ENCODE assay signal across 9 mouse cellular contexts in the genomic region with DNA sequence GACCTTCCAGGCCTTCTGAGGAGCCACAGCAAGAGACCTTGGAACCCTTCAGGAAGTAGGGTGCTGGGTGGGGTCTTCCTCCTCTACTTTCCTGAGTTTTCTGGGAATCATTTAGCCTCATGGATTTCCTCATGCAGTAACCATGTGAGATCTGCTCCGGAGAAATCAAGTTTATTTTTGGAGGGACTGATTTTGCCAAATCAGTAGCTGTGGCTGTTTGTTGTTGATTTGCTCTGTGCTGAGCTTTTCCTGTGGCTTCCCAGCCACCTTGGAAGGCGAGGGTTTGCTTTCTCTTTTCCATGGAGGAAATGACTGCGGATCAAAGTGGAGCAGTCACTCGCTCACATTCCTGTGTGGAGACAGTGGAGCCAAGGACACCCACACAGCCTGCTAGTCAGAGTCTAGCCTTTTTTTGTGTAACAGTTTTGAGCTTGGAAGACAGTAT. TPM values are rescaled to one million over a fixed set of nuclear protein-coding genes. Genes with fewer than 3 reads are reported as not detected.
A peak's percentile ranks its signal among the peaks of the same experiment; 100 is the strongest.
DNase-seq lines count a peak whose midpoint lies in the region; ATAC-seq and TF ChIP-seq lines count a peak whose summit lies in the region.
"Had no signal": no experiment of that assay in that cellular context is flagged by ENCODE, and none has a peak within 500 bp of the region (broad histone marks: within the 10 kb centered on the region; RNA-seq: fewer than 3 reads in every experiment).

No protein-coding gene starts in this region.

- no peaks in the 10 kb centered on the region for H3K27me3 ChIP-seq in lung, embryonic 14.5 days (ENCODE audit: insufficient read depth, low read length)
- no peaks in the 10 kb centered on the region for H3K27me3 ChIP-seq in kidney, adult 2 months (replicated peaks; ENCODE audit: control insufficient read depth, insufficient read depth, low read length)

- DNase-seq in adrenal gland, adult (ENCODE audit: inconsistent age in 2 of 2, low spot score in 1 of 2) = peak; percentile 62 to 81
- no peak for DNase-seq in adrenal gland, adult 18-20 months (ENCODE audit: low spot score in 2 of 2)
- peak; percentile 36 for DNase-seq in lung, embryonic 14.5 days
- no peak for DNase-seq in lung, postnatal 14 days
- DNase-seq in kidney, adult 2 months = peak; percentile 74
- DNase-seq in lung, postnatal 4 days = peak; percentile 40 to 44
- no peak for DNase-seq in urinary bladder, adult 2 months (ENCODE audit: low spot score)

- H3K9ac ChIP-seq in lung, embryonic 14.5 days = no peak overlapping the region

- H3K36me3 ChIP-seq in lung, embryonic 14.5 days (ENCODE audit: insufficient read depth) = no peaks in the 10 kb centered on the region
- H3K36me3 ChIP-seq in kidney, adult 2 months (ENCODE audit: control insufficient read depth, insufficient read depth, low read length) = no peaks in the 10 kb centered on the region
- H3K36me3 ChIP-seq: midbrain, embryonic 10.5 days had no signal

- peaks cover 29% of the 10 kb centered on the region for H3K4me1 ChIP-seq in lung, embryonic 14.5 days (ENCODE audit: insufficient read depth)
- H3K4me1 ChIP-seq in kidney, adult 2 months (ENCODE audit: control insufficient read depth, insufficient read depth, low read length) = peaks cover 48% of the 10 kb centered on the region

- peak; percentile 44; the same call in 1 of the 2 replicates for ATAC-seq in lung, embryonic 14.5 days (ENCODE audit: insufficient read depth)
- ATAC-seq in activated CD4-positive, CD25-positive, alpha-beta regulatory T cell, adult 4 months = no peak

- H3K27ac ChIP-seq in lung, embryonic 14.5 days (ENCODE audit: low read depth) = peak overlapping the region; percentile 24; the same call in 1 of the 2 replicates
- H3K27ac ChIP-seq in kidney, adult 2 months (ENCODE audit: insufficient read depth, low read depth, low read length) = peak overlapping the region; percentile 79
- H3K27ac ChIP-seq: midbrain, embryonic 10.5 days had no signal

- H3K4me2 ChIP-seq in lung, embryonic 14.5 days = no peak overlapping the region

- TF ChIP-seq CTCF in lung, embryonic 14.5 days (IDR thresholded peaks at IDR 0.05; ENCODE audit: low read depth) = no peak
- no peak for TF ChIP-seq CTCF in kidney, adult 2 months (conservative IDR thresholded peaks at IDR 0.05; ENCODE audit: insufficient read depth, insufficient read length, low read depth, low read length)

- H3K9me3 ChIP-seq in lung, embryonic 14.5 days (ENCODE audit: low read depth, low read length) = no peaks in the 10 kb centered on the region
- H3K9me3 ChIP-seq: midbrain, embryonic 10.5 days had no signal

- 44% methylated on average over 4 of the region's 4 CpGs for WGBS in lung, embryonic 14.5 days
- WGBS in kidney, adult 2 months = 35% methylated on average over 4 of the region's 4 CpGs

- no peak for TF ChIP-seq POLR2A in kidney, adult 2 months (IDR thresholded peaks at IDR 0.05; ENCODE audit: low read depth, low read length)

- no peak overlapping the region for H3K4me3 ChIP-seq in lung, embryonic 14.5 days (ENCODE audit: low read depth, low read length)
- no peak overlapping the region for H3K4me3 ChIP-seq in kidney, adult 2 months (ENCODE audit: insufficient read depth, low read depth, low read length)
- H3K4me3 ChIP-seq: midbrain, embryonic 10.5 days had no signal

RNA-seq across cellular contexts. Expression of a gene that starts 14.2 kb away (rescaled TPM):
- 10 to 100 TPM; 16.6 to 28.7 TPM for total RNA-seq in adrenal gland, adult 18-20 months (2021)
- 3.9 and 5.3 TPM in 2 replicates for polyA plus RNA-seq in lung, embryonic 14.5 days (2014; fragmentation: Nextera tagmentation; extraction: Ambion mirVana)
- polyA plus RNA-seq in kidney, adult 2 months (2012; rRNA removed) = 18.5 and 32.0 TPM in 2 replicates
- polyA plus RNA-seq in activated CD4-positive, CD25-positive, alpha-beta regulatory T cell, adult 4 months (2017; shearing (Covaris generic)) = 10 to 100 TPM; 26.7 to 55.5 TPM
- polyA plus RNA-seq in urinary bladder, adult 2 months (2012; rRNA removed) = 14.6 and 16.8 TPM in 2 replicates

Comparison
In these comparisons a context has a peak if more than half of its experiments do, and no peak if none do; other contexts are left out.
1. DNase-seq: peak in adrenal gland, adult (2 of 2), lung, embryonic 14.5 days (single experiment), kidney, adult 2 months (single experiment) and lung, postnatal 4 days (2 of 2); none in adrenal gland, adult 18-20 months (0 of 2), lung, postnatal 14 days (single experiment) and urinary bladder, adult 2 months (single experiment).